Mouse (Mus musculus) central nervous system, embryonic 18 days (tissue): Measurements from ENCODE around the gene Olfr1231. TPM values are rescaled to one million over a fixed set of nuclear protein-coding genes. Genes with fewer than 3 reads are reported as not detected.

Experiments
- polyA plus RNA-seq: library from polyadenylated mRNA; depleted of rRNA; stranded (reverse); fragments of >200 nt; gene quantifications from 2 replicates; pipeline ENCODE4 v1.2.3, GENCODE M21; 2012; rRNA removed

Olfr1231 gene
- polyA plus RNA-seq, result not detected in 2 replicates

DNA sequence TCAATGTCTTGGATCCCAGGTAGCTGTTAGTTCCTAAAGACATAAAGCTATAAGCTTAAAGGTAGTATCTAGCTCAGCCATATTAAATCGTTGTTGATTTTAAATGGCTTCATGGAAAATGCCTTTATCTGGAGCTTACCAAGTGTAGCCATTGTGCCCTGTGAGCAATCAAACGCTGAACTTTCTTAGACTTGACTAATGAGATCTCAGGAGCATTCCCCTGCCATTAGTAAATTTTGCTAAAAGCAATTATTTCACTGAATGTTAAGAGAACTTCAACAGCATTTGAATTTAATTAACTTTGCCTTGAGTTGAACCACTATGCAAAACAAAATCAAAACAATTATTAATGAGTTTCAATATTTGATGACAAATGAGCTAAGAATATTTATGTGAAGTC, at the start of gene Olfr1231:
TSS of gene Olfr1231 (minus strand) at position 101 of the 400 bp plus-strand sequence.

DNA sequence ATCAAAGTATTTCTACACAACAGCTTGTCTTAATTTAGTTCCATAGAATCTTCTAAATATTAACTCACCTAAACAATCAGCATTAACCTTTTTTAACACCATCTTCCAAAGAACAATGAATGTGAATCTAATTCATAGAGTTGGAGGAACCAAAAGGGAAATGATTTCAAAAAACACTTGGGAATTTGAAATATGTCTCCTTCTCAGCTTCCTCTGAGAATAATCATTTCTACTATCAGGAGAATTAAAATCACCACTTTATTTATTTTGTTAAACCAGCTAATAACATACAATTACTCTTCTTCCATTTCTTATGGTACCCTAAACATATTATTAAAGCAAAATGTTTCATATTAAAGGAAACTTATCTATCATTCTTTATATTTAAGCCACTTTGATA, 35.4 kb upstream of the Olfr1231 start, which contains the start of gene Olfr1233:
TSS of gene Olfr1233 (minus strand) at position 101 of the 400 bp plus-strand sequence.

DNA sequence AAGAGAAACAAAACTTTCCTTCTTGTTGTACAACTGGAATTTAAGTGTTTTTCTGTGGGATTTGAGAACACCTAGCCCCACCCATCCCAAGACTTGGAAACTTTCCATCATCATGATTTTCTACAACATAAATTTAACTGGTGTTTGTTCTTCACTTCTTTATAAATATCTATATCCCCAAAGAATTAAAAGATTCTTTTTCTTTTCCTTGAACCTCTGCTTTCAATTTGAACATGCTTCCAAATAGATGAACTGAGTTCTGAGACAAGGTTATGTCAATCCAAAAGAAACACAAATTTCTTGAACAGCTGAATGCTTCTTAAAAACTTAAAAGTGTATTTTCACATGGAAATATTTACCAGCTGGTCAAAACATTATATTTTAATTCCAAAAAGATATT, 22.7 kb upstream of the Olfr1231 start, which contains the start of gene Olfr1232:
TSS of gene Olfr1232 (minus strand) at position 101 of the 400 bp plus-strand sequence.

DNA sequence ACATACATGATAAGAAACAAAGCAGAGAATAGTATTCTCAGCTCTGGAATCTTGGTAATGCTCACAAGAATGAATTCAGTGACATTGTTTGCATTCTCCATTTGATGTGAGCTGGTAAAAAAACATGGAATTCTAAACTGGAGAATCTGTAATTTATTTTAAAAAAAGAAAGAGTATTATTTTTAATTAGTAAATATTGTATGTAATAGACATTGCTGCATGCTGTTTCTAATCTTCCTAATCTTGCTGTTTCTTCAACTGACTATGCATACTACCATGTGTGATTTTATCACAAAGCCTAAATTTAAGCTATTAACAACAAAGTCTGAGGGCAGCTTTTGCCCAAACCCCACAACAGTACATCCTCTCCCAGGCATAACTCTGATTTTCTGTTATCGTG, 9.7 kb downstream of the Olfr1231 start, which contains the start of gene Olfr1230:
TSS of gene Olfr1230 (minus strand) at position 101 of the 400 bp plus-strand sequence.

DNA sequence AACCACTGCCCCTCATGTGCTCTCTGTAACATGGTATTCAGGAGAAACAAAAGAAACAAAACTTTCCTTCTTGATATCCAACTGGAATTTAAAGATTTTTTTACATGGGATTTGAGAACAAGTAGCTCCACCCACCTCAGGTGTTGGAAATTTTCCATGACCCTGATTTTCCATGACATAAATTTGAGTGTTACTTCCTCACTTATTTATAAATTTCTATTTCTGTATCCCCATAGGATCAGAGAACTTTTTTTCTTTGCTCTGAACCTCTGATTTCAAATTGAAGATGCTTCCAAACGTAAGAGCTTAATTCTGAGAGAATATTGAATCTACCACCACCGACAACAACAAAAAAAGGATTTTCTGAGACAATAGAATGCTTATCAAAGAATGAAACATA, 19.0 kb downstream of the Olfr1231 start, which contains the start of gene Olfr1229:
TSS of gene Olfr1229 (minus strand) at position 101 of the 400 bp plus-strand sequence.

GRCm38 (mm10) chr2:89253962-89254361, 52.9 kb downstream of the Olfr1231 start, which contains the start of gene Olfr1228:
Gene Olfr1228, minus strand, starts transcription at chr2:89254062.

Other genes with a start within 250 kb of the Olfr1231 start
- gene Olfr1218, start 245.9 kb downstream of the Olfr1231 start, polyA plus RNA-seq, result not detected in 2 replicates
- not detected in 2 replicates for gene Olfr1219, start 223.6 kb downstream of the Olfr1231 start, polyA plus RNA-seq
- gene Olfr1220, start 200.2 kb downstream of the Olfr1231 start, polyA plus RNA-seq, result not detected in 2 replicates
- gene Olfr1221, start 189.8 kb downstream of the Olfr1231 start, polyA plus RNA-seq, result not detected in 2 replicates
- gene Olfr1222, start 174.0 kb downstream of the Olfr1231 start, polyA plus RNA-seq, result not detected in 2 replicates
- gene Olfr1223, start 155.5 kb downstream of the Olfr1231 start, polyA plus RNA-seq, result not detected in 2 replicates
- gene Olfr1224-ps1, start 143.0 kb downstream of the Olfr1231 start, polyA plus RNA-seq, result not detected in 2 replicates
- gene Olfr1225, start 132.4 kb downstream of the Olfr1231 start, polyA plus RNA-seq, result not detected in 2 replicates
- not detected in 2 replicates for gene Olfr1226, start 107.0 kb downstream of the Olfr1231 start, polyA plus RNA-seq
- gene Olfr1228, start 53.0 kb downstream of the Olfr1231 start, polyA plus RNA-seq, result not detected in 2 replicates
- gene Olfr1229, start 19.1 kb downstream of the Olfr1231 start, polyA plus RNA-seq, result not detected in 2 replicates
- not detected in 2 replicates for gene Olfr1230, start 9.8 kb downstream of the Olfr1231 start, polyA plus RNA-seq
- gene Olfr1232, start 22.6 kb upstream of the Olfr1231 start, polyA plus RNA-seq, result not detected in 2 replicates
- gene Olfr1233, start 35.3 kb upstream of the Olfr1231 start, polyA plus RNA-seq, result not detected in 2 replicates
- not detected in 2 replicates for gene Olfr1234, start 57.8 kb upstream of the Olfr1231 start, polyA plus RNA-seq
- gene Olfr1238, start 102.6 kb upstream of the Olfr1231 start, polyA plus RNA-seq, result not detected in 2 replicates
- not detected in 2 replicates for gene Olfr1239, start 113.3 kb upstream of the Olfr1231 start, polyA plus RNA-seq
- not detected in 2 replicates for gene Olfr1240, start 135.9 kb upstream of the Olfr1231 start, polyA plus RNA-seq
- gene Olfr1241, start 180.1 kb upstream of the Olfr1231 start, polyA plus RNA-seq, result not detected in 2 replicates
- not detected in 2 replicates for gene Olfr1242, start 191.3 kb upstream of the Olfr1231 start, polyA plus RNA-seq
- not detected in 2 replicates for gene Olfr1243, start 224.4 kb upstream of the Olfr1231 start, polyA plus RNA-seq